Mouse (Mus musculus) stomach, postnatal 0 days (tissue): ENCODE results near the gene Zbtb5.

Experiments
- CTCF ChIP-seq: IDR thresholded peaks from 2 replicates; pipeline ENCODE4 v1.5.1; 2016; ENCODE audit warnings: antibody characterized with exemption, low read depth, mild to moderate bottlenecking, moderate library complexity
- EP300 ChIP-seq: optimal IDR thresholded peaks from 2 replicates; pipeline ENCODE3; 2016; ENCODE audit warnings: antibody characterized with exemption

- no peak for TF ChIP-seq CTCF
- no peak for TF ChIP-seq EP300
These were observed 42.2 kb downstream of the Zbtb5 start for GRCm38 (mm10) chr4:44970056-44970455.
